Mouse (Mus musculus): ENCODE results near the gene Hipk3.

Gene Hipk3

DNA sequence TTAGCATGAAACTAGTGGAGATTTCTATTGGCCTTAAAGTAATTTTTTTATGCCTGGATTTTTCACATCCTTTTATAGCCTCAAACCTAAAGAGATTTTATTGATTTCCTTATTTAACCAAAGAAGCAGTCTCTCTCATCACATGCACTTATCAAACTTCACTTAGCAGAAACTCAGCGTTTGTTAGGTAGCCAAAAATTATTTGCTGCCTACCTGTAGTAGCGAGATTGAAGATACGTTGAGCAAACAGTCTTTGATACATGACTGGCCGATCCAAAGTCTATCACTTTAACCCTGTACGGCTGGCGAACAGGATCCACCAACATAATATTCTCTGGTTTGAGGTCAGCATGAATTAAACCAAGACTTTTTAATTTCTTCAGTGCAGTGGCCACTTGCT lies 23.7 kb downstream of the Hipk3 start:
- DNase-seq, result no peak

DNA sequence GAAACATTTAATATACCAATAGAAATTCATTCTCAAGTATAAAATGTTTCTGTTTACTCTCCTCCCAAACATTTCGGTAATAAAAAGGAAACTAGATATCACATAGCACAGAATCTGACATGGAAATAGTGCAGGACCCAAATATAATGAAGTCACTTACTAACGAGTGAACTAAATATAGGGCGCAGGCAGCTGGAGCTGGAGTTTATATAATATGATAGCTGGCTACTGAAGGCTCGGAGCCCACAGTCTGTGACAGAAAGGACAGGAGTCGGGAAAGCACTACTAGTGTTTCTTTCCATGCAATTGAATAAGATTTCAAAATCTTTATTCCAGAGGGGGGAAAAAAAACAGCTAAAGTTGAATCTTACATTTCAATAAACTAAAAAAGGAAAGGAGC lies 25.8 kb downstream of the Hipk3 start:
- no peak for DNase-seq

DNA sequence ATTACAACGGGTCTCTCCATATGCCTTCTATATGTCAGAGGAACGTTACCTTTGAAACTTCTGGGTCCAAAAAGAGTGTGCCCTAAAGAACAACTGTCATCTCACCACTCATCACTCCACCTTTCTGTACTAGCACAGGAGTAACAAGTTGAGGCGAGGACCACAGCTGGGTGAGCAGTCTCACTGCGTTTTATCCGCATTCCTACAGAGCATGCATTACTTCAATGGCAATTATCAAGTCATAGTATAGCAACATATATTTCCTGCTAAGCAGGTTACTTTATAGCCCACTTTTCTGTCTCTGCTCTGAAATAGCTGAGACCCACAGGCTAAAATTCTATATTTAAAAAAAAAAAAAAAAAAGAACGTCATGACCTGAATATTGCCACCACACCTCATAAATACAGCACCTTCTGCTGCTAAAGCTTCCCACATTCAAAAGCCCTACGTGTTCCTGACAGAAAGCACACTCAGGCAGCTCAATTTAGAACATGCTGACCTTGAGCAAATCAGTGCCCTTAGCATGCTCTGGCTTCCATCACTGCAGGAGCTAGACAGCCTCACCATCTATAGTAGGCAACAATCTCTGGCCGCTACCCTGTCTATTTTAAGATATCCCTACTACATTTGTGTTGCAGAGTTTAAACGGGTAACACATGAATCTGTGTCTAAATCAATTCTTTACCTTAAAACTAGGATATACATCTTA lies 27.2 kb downstream of the Hipk3 start:
- no peak for DNase-seq

DNA sequence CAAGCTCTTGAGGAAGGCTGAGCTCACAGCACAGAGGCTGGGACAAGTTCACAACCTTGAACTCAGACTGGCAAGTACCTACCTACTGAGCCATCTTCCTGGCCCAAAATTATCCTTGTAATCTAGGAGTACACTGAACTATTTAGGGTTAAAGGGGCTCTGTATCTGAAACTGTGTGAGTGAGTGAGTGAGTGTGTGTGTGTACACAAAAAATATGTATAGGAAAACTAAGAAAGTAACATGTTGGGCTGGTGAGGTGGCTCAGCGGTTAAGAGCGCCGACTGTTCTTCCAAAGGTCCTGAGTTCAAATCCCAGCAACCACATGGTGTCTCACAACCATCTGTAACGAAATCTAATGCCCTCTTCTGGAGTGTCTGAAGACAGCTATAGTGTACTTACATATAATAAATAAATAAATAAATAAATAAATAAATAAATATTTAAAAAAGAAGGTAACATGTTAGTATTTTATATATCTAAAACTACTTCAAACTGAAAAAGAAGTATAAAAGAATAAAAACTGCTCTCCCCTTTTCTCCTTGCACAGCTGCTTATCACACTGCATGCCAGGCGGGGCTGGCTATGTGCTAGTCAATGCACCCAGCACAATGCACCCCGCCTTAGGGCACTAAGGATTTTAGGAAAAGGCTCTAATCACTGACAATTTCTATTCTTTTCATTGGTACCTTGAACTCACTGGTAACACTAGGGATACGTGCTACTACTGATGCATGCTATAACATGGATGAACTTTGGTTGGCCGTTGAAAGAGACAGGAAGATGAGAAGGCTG lies 28.4 kb downstream of the Hipk3 start:
- DNase-seq, result no peak

DNA sequence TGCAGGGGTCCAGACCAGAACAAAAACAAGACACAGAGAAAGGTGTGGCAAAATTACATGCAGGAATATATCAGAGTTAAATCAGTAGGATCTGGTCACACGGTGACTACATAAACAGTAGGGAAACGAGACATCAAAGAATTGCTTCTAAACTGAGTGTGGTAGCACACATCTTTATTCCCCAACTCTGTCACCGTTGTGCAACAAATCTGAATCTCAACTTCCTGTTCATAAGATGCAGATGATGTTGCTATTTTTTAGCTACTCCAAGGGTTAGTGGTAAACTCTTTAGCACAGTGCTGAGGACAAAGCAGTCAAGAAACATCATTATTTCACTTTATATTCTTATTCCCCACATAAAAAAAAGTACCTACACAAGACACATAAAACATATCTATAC lies 34.2 kb downstream of the Hipk3 start:
- DNase-seq, result no peak

DNA sequence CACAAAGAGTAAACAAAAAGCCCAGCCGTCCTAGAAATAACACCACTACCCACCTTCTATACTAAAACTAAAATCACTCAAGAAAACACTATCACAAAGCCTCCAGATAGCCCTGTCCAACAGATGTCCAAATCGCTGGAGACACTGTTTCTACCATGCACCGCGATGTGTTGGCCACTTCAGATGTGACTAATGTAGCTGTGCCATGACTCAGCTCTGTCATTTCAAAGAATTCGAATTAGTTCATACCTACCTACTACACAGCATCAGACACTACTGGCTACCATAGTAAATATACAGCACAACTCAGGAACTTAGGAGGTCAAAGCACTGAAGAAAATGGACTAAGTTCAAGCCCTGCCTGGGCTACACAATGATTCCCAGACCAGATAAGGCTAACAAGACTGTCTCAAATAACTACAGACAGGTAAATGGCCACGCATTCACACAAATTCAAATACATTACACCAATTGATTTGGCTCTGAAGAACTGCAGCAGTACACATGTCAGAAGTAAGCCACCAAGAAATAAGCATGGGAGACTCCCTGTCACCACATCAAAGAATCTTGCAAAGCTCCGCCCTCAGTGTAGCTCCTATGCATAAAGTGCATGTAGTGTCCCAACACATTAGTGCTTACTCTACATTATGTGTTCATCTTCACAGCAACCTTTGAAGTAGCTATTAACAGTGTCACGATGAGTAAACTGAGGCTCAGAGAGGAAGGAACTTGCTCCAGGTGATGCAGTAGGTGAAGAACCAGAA lies 35.5 kb downstream of the Hipk3 start:
- no peak for DNase-seq

DNA sequence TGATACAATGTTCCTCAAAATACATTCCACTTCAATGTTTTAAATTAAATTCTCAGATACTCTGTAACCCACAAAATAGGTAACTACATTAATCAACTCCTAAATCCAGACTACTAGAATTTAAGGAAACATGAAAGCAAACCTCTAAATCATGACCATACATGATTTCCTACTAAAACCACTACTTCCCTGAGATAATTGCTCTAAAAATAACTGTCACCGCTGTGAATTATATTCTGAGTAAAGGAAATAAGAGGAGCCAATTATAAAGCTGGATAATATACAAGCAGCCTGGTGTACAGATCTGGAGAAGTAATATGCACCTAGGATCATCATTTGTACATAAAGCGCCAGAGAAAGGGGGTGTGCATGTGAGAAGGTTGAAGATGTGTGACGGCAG lies 37.1 kb downstream of the Hipk3 start:
- no peak for DNase-seq

DNA sequence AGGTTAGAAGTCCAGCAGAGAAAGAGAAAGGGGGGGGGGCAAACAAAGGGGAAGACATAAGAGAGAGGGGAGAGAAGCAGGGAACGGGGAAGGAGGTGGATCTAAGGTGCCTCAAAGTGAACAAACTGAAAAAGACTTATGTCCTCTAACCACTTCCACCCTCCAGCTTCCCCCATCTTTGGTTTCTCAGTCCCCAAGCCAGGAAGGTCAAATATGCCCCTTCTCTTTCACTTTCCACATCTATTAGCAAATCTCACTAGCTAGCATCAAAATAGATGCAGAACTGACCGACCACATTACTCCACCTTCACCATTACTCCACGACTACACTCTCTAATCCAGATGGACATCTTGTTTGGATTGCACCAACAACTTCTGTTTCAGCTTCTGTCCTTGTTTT lies 43.6 kb downstream of the Hipk3 start:
- DNase-seq, result peak in 1 of 2 experiments; percentile 22

DNA sequence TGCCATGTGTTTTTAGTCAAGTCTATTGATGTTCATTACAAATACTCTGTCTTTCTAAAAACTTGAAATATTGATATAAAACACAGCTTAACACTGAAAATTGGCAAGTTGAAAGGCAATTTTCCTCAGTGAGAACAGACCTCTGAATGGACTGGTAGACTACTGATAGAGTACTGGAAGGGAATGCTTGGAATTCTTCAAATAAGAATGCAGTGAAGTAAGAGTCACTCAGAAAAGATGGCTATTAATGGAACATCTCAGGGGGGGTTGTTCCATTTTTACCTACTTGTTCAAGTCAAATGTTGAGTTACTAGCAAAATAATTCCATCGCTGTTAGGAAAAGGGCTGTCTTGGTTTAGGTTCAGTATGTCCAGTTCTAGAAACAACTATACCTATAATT lies 45.1 kb downstream of the Hipk3 start:
- DNase-seq, result no peak

DNA sequence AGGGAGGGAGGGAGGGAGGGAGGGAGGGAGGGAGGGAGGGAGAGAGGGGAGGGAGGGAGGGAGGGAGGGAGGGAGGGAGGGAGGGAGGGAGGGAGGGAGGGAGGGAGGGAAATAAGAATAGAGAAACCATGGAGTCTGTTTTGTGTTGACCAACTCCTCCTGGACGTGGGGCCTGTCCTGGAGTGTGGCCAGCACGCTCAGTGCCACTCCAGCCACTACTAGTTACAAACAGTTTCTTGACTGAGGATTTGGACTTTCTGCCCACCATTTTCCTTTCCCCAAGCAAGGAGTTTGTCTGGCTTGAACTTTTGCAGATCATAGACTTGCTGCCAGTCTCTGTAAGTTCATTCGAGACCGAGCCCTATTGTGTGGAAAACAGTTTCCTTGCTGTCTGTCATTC lies 46.0 kb downstream of the Hipk3 start:
- no peak for DNase-seq

DNA sequence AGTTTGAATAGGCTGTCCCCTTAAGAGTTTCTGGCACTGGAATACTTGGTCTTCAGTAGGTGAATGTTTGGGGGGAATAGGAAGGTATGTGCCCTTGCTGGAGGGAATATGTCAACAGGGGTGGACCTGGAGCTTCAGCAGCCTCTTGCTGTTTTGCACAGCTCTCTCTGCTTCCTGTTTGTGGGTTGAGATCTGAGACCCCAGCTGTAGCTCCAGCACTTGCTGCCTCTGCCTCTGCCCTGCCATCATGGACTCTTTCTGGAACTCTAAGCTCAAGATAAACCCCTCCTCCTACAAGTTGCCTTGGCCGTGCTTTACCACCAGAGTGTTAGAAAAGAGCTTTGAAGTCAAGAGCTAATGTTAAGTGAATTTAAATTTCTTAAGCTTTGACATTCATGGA lies 48.2 kb downstream of the Hipk3 start:
- DNase-seq, result no peak

DNA sequence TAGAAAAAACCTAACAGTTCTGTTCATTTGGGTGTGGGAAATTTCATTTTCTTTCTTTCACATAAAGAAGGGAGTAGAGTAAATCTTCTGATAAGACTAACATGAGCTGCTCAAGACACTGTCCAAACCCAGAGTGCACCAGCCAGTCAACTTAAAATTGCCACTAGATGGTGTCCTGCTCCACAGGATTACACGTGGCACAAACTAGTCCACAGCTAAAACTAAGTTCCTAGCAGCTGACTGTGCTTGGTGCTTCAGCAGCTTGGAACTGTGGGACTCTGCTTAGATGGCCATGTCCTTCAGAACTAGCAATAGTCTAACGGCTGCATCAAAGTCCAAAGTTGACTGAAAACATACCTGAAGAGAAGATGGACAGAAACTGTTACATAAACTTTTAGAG lies 49.5 kb downstream of the Hipk3 start:
- DNase-seq, result peak; percentile 73 to 76

DNA sequence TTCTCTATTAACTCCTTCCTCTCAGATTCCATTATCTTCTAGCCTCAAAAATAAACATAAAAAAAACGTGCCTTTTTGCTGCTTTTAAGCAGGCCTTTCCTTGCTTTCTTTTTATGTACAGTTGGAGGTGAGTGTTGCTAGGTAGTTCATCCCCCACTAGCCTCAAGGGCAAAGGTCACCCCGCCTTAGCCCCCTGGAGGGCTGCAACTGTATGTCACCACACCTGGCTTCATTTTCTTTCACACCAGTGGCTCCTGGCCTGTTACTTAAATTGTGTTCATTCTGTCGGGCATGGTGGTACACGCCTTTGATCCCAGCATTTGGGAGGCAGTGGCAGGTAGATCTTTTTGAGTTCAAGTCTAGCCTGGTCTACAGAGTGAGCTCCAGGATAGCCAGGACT lies 51.9 kb downstream of the Hipk3 start:
- no peak for DNase-seq

DNA sequence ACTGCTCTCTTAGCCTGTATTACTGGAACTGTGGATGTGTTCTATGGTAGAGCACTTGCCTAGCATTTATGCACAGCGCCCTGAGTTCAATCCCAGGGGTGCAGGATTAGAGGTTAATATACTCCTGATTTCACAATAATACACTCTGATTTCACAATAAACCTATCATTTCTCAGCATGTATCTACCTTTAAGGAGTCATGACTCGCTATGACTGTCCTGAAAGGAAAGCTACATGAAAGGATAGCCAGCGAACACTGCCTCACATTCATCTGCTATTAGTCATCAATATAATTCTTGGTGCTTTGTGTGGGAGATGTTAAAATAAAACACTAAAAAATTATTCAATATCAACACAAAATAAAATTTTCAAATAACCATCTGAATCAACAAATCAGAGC lies 58.0 kb downstream of the Hipk3 start:
- DNase-seq, result no peak

DNA sequence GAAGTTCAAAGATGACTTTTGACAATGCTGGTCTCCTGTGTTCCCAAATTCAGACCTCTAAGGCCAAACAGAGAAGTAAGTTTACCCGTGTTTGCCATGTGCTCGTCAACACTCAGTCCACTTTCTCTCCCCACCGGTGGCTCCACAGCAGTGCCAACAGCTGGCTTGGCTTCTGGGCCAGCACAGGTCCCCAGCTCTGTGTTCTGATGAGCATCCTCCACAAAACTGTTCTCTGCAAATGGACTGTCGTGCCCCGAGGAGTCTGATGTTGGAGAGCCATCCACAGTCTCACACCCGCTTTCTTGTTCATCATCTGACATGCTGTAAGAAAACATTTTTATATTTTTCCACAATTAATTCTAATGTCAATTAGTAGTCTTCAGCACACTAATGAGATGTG lies 63.2 kb downstream of the Hipk3 start:
- DNase-seq, result no peak

DNA sequence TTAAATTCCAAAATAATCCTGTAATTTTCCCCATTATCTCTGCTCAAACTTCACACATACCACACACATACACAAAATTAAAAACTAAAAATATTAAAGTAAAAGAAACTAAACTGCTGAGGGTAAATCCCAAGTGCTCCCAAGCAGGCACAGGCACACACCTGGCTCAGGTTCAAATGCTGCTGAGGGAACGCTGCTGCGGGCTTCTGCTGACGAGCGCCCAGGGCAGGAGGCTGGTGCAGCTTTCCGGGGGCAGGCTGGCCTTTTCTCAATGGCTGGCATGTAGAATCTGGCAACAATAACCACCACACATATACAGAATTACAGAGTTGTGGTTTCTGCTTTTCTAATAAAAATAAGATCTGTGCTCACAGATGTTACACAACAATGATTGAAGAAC lies 63.7 kb downstream of the Hipk3 start:
- no peak for DNase-seq

DNA sequence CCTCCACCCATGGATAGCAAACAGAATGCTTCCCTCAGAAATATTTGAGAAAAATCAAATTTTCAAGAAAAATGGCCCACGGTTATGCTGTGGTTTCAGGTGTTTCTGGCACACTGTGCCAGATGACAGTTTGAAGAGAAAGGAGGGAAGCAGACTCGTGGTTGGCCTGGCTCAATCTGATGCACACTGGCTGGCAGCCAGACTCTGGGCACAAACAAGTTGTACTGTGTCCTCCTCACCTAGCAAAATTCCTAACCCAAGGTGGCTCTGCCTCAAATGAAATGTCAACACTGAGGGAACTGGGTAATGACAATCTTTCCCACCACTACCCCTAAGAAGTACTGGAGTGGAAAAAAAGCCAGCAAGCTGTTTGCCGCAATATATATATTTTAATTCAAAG lies 68.1 kb downstream of the Hipk3 start:
- no peak for DNase-seq

DNA sequence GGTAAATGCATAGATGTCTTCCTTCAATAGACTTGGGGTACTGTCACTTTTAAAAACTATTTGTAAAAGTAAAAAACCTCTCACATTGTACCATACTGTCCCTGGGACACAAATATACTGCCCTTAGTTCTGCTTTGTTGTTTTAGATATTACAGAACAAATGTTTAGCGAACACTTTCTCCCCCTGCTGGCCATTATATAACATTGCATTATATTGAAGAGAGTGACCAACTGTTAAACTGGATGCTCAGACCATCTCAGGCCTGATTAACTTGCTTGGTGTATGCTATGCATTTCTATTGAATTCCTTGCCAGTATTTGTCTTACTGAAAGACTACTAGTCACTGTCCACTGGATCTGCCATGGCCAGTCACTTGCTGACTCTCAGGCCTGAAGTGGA lies 72.0 kb downstream of the Hipk3 start:
- DNase-seq, result peak in 1 of 2 experiments; percentile 16

DNA sequence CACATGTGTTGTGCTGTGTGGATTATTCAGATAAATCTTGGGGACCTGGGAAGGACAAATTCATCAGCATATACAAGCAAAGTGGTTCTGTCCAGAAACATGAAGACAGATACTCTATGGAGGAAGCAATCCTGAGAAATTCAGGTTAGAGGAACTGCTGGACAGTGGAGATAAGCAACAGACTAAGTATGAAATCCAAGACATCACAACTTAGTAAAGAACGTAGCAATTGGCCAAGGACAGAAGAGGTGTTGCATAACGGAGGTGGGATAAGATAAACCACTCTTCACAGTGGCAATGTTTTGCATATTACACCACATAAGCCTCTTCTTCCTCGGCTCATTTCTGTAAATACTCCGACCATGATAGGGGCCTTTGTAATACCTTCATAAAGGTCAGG lies 73.4 kb downstream of the Hipk3 start:
- no peak for DNase-seq

DNA sequence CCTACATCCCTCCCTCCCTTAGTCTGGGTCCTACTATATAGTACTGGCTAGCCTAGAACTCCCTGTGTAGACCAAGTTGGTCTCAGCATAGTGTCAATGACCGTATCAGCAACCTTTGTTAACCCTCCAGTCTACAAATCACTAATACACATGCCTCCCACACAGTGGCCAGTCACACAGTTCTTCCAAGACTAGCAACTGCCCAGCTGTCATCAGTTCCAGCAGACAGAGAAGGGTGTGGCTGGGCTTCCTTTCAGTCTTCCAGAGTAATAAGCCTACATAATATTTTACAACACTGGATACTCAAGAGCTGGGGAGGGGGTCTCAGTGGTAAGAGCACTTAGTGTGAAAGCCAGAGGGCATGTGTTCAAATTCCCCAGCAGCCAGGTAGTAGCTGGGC lies 74.2 kb downstream of the Hipk3 start:
- no peak for DNase-seq

DNA sequence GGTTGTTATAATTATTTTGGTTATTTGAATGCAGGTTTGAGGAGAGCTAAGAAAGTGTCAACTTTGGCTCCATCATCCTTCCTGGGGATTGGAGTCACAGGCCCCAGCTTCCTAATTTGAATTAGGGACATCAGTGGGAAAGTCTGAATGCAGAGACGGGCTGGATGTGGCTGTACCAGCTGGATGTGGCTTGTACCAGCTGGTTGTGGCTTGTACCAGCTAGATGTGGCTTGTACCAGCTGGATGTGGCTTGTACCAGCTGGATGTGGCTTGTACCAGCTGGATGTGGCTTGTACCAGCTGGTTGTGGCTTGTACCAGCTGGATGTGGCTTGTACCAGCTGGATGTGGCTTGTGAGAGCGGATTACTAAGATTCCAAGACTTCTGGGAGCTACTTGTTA lies 74.8 kb downstream of the Hipk3 start:
- DNase-seq, result no peak

DNA sequence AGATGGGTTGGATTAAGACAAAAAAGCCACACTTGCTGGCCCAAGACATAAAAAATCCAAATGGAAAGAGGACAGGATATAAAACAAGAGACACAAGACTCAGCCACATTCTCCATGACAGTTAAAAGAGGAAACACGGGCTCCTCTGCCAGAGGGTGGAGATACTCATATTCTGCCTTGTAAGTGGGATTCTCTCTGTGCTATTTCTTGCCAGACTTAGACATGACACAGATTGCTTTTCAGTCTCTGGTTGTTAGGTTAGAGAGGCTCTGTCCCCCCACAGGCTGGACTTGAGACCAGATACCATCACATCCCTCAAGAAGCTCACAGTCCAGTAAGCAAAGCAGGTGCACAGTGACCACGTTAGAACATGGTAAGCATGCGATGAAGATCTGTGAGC lies 81.2 kb downstream of the Hipk3 start:
- DNase-seq, result no peak

DNA sequence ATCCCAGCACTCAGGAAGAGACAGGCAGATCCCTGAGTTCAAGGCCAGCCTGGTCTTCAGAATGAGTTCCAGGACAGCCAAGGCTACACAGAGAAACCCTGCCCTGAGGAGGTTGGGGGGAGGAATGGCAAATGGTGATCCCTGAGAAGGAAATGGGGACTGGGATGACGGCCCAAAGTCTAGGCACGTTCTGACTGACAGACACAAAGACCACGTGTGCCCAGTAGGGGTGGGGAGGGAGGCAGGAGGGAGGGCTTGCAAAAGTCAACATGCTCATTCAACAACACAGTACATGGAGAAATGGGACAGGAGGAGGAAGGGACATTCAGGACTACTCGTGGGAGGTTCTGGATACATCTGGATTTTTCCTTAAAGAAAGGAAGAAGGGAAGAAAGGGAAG lies 81.8 kb downstream of the Hipk3 start:
- no peak for DNase-seq

DNA sequence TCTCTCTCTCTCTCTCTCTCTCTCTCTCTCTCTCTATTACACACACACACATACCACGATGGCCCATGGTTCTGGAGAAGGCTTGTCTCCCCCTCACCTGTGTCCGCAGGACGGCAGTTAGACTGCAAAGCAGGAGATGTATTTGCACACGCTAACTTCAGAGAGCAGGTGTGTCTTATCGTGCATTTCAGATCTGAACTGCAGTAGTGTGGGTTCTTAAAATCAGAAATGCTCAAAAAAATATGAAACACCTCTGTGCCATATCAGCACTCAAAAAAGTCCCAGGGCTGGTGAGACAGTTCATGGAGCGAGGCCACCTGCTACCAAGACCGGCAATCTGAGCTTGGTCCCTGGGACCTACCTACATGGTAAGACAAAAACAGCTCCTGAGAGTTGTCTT lies 82.4 kb downstream of the Hipk3 start:
- DNase-seq, result no peak
